Mouse (Mus musculus): ENCODE measurements around the gene Bcat1. TPM values are rescaled to one million over a fixed set of nuclear protein-coding genes. Genes with fewer than 3 reads are reported as not detected.
"Not testable (repeated sequence)": the region's sequence is repeated elsewhere in the genome, so short reads cannot be mapped to it uniquely, and the experiment has no call there.

The Bcat1 gene
- total RNA-seq, 2 experiments from 2014 or later: 0.25 TPM; not detected in 1

GRCm38 (mm10) chr6:145094431-145094830 is 18.4 kb upstream of the Bcat1 start:
- ATAC-seq (ENCODE audit: poor library complexity, severe bottlenecking): no peak

- ATAC-seq (ENCODE audit: poor library complexity, severe bottlenecking): not testable (repeated sequence)
Measured at GRCm38 (mm10) chr6:145093038-145093622, 17.1 kb upstream of the Bcat1 start.

- ATAC-seq (ENCODE audit: poor library complexity, severe bottlenecking): no peak
Measured at GRCm38 (mm10) chr6:145091998-145092397, 16.0 kb upstream of the Bcat1 start.

GRCm38 (mm10) chr6:145090928-145091327 is 14.9 kb upstream of the Bcat1 start:
- no peak for ATAC-seq (ENCODE audit: poor library complexity, severe bottlenecking)

GRCm38 (mm10) chr6:145090201-145090863 is 14.3 kb upstream of the Bcat1 start:
- no peak for ATAC-seq (ENCODE audit: poor library complexity, severe bottlenecking)

- no peak for ATAC-seq (ENCODE audit: poor library complexity, severe bottlenecking)
Measured at GRCm38 (mm10) chr6:145089373-145089772, 13.4 kb upstream of the Bcat1 start.

- ATAC-seq (ENCODE audit: poor library complexity, severe bottlenecking): peak; percentile 59; the same call in 1 of the 2 replicates
Measured at GRCm38 (mm10) chr6:145088451-145089113, 12.6 kb upstream of the Bcat1 start.

GRCm38 (mm10) chr6:145084343-145085117 is 8.5 kb upstream of the Bcat1 start:
- no peak for ATAC-seq (ENCODE audit: poor library complexity, severe bottlenecking)

- ATAC-seq (ENCODE audit: poor library complexity, severe bottlenecking): no peak
Measured at GRCm38 (mm10) chr6:145081721-145082120, 5.7 kb upstream of the Bcat1 start.

GRCm38 (mm10) chr6:145079087-145079759 is 3.2 kb upstream of the Bcat1 start:
- no peak for ATAC-seq (ENCODE audit: poor library complexity, severe bottlenecking)

- ATAC-seq (ENCODE audit: poor library complexity, severe bottlenecking): no peak
Measured at GRCm38 (mm10) chr6:145076286-145076685, 302 bp upstream of the Bcat1 start.

GRCm38 (mm10) chr6:145075088-145075547 is 866 bp downstream of the Bcat1 start:
- peak; percentile 51 for ATAC-seq (ENCODE audit: poor library complexity, severe bottlenecking)

- no peak for ATAC-seq (ENCODE audit: poor library complexity, severe bottlenecking)
Measured at GRCm38 (mm10) chr6:145074461-145074860, 1.5 kb downstream of the Bcat1 start.

- peak; percentile 69 for ATAC-seq (ENCODE audit: poor library complexity, severe bottlenecking)
Measured at GRCm38 (mm10) chr6:145069921-145070320, 6.1 kb downstream of the Bcat1 start.

- peak; percentile 74 for ATAC-seq (ENCODE audit: poor library complexity, severe bottlenecking)
Measured at GRCm38 (mm10) chr6:145069397-145069796, 6.6 kb downstream of the Bcat1 start.

GRCm38 (mm10) chr6:145067679-145068078 is 8.3 kb downstream of the Bcat1 start:
- ATAC-seq (ENCODE audit: poor library complexity, severe bottlenecking): no peak

- ATAC-seq (ENCODE audit: poor library complexity, severe bottlenecking): no peak
Measured at GRCm38 (mm10) chr6:145066416-145066815, 9.6 kb downstream of the Bcat1 start.

GRCm38 (mm10) chr6:145065301-145065845 is 10.6 kb downstream of the Bcat1 start:
- no peak for ATAC-seq (ENCODE audit: poor library complexity, severe bottlenecking)

- ATAC-seq (ENCODE audit: poor library complexity, severe bottlenecking): no peak
Measured at GRCm38 (mm10) chr6:145064104-145064503, 11.9 kb downstream of the Bcat1 start.

GRCm38 (mm10) chr6:145063212-145063868 is 12.6 kb downstream of the Bcat1 start:
- no peak for ATAC-seq (ENCODE audit: poor library complexity, severe bottlenecking)
